Mouse (Mus musculus): ENCODE data around the gene Cmtm1. TPM values are rescaled to one million over a fixed set of nuclear protein-coding genes. Genes with fewer than 3 reads are reported as not detected.
"Not testable (repeated sequence)": the region's sequence is repeated elsewhere in the genome, so short reads cannot be mapped to it uniquely, and the experiment has no call there.

Cmtm1 gene
- polyA plus RNA-seq (2015; fragmentation: Nextera tagmentation; extraction: Ambion mirVana): not detected in 2 replicates

DNA sequence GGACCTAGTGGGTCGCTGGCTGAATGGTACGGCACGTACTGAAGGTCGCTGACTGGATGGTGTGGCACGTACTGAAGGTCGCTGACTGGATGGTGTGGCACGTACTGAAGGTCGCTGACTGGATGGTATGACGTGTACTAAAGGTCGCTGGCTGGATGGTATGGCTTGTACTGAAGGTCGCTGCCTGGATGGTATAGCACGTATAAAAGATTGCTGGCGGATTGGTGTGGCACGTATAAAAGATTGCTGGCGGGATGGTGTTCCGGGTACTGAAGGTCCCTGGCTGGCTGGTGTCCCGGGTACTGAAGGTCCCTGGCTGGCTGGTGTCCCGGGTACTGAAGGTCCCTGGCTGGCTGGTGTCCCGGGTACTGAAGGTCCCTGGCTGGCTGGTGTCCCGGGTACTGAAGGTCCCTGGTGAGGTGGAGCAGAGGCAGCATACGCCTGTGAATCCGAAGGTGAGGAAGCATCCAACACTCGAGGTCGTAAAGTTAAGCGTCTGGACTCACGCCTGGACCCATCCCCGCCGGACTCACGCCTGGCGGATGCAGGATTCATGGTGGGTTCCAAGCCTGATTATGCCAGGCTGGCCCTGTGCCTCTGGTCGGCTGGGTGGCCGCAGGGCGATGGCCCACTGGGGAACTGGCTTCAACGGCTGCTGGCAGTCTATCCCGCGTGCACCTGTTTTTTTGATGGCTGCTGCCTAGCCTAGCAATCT is at the start of gene Cmtm1, which contains the start of gene Gm45711:
Cmtm1 (minus strand) TSS at position 705 of the 715 bp plus-strand sequence.
Gm45711 (minus strand) TSS at position 641 of the 715 bp plus-strand sequence.
- H3K9me3 ChIP-seq (replicated peaks; ENCODE audit: low read length); H3K27ac ChIP-seq; H3K4me3 ChIP-seq (replicated peaks; ENCODE audit: low read depth, low read length); H3K27me3 ChIP-seq (ENCODE audit: insufficient read depth, low read length); H3K4me1 ChIP-seq (replicated peaks; ENCODE audit: insufficient read depth, low read length); ATAC-seq (replicated peaks; ENCODE audit: low FRiP score, low read depth); DNase-seq (ENCODE audit: low spot score); H3K36me3 ChIP-seq (ENCODE audit: insufficient read depth, low read length); H3K9ac ChIP-seq (ENCODE audit: low read depth, low read length); H3K4me2 ChIP-seq (ENCODE audit: low read length): not testable (repeated sequence)
- WGBS: 89% methylated on average over 33 of the region's 36 CpGs

DNA sequence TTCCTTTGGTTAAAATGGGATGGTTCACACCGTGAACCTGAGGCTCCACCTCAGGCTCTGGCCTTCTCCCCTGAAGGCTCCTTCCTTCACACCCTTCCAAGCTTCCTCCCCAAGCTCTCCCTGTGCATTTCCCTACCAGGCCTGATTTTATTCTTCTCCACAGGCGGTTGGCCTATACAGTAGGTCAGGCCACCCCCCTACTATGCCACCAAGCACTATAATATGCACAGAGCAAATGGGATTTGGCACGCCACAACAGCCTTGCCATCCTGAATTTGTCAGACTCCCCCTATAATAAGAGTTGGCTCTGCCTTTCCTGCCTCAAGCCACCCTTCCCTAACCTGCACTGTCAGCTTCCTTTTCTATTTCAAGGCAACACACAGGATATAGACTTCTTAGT is 48.7 kb upstream of the Cmtm1 start:
- no peak for TF ChIP-seq CTCF (IDR thresholded peaks at IDR 0.05; ENCODE audit: low read depth)
- Histone ChIP-seq H3K4me1 (replicated peaks; ENCODE audit: insufficient read depth, low read length) (no peaks in the 10 kb centered on the region), H3K27me3 (ENCODE audit: insufficient read depth, low read length) (no peaks in the 10 kb centered on the region), H3K36me3 (ENCODE audit: insufficient read depth, low read length) (peaks cover 19% of the 10 kb centered on the region; the same call in 1 of the 2 replicates), H3K27ac (no peak overlapping the region), H3K9me3 (replicated peaks; ENCODE audit: low read length) (no peaks in the 10 kb centered on the region), H3K9ac (ENCODE audit: low read depth, low read length) (no peak overlapping the region), H3K4me3 (replicated peaks; ENCODE audit: low read depth, low read length) (no peak overlapping the region), H3K4me2 (ENCODE audit: low read length) (no peak overlapping the region)
- no peak for DNase-seq (ENCODE audit: low spot score)
- 83% methylated on average over 3 of the region's 3 CpGs for WGBS
- ATAC-seq (replicated peaks; ENCODE audit: low FRiP score, low read depth): no peak

DNA sequence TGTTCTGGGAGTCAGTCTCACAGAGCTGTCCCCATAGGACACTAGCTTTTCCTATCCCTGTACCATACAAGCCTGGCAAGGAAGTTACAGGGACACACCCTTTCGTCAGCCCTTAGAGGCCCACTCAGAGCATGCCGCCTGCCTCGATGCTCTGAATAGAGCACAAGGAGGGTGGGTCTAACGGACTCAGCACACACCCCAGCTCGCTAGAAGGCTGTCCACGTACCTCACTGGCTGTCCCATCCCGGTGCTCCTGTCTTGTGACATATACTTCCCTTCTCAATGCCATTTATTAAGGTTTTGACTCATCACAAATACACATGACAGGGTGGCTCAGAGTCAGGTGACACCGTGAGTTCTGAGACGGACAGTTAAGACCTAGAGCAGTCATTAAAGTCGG is 44.6 kb upstream of the Cmtm1 start:
- TF ChIP-seq CTCF (IDR thresholded peaks at IDR 0.05; ENCODE audit: low read depth): no peak
- Histone ChIP-seq H3K4me2 (ENCODE audit: low read length) (no peak overlapping the region), H3K9me3 (replicated peaks; ENCODE audit: low read length) (no peaks in the 10 kb centered on the region), H3K4me1 (replicated peaks; ENCODE audit: insufficient read depth, low read length) (no peaks in the 10 kb centered on the region), H3K9ac (ENCODE audit: low read depth, low read length) (no peak overlapping the region), H3K4me3 (replicated peaks; ENCODE audit: low read depth, low read length) (no peak overlapping the region), H3K27ac (no peak overlapping the region), H3K36me3 (ENCODE audit: insufficient read depth, low read length) (peaks cover 19% of the 10 kb centered on the region; the same call in 1 of the 2 replicates), H3K27me3 (ENCODE audit: insufficient read depth, low read length) (no peaks in the 10 kb centered on the region)
- DNase-seq (ENCODE audit: low spot score) (no peak), ATAC-seq (replicated peaks; ENCODE audit: low FRiP score, low read depth) (no peak)
- 83% methylated on average over 10 of the region's 10 CpGs for WGBS

DNA sequence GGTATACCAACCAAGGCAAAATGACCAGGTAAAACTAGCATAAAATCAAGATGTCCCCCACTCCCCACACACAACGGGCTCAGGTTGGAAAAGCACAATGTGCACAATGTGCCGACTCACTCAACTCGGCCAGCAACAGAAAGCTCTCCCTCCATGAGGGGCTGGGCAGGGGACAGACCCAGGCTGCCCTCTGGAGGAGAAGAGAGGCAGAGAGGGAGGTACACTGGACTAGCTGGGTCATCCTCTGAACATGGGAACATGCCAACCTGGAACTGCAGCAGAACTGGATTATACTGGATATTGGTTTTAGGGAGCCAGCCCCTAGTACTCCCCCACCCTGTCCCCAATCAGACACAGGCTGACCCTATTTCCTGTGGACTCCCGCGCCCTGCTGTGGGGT is 43.2 kb upstream of the Cmtm1 start:
- 56% methylated on average over 5 of the region's 5 CpGs for WGBS
- H3K36me3 ChIP-seq (ENCODE audit: insufficient read depth, low read length): peaks cover 19% of the 10 kb centered on the region; the same call in 1 of the 2 replicates
- no peaks in the 10 kb centered on the region for H3K27me3 ChIP-seq (ENCODE audit: insufficient read depth, low read length)
- ATAC-seq (replicated peaks; ENCODE audit: low FRiP score, low read depth): 0 out of 2 replicates have a peak, but pooled peaks have one; percentile 36
- H3K4me2 ChIP-seq (ENCODE audit: low read length): no peak overlapping the region
- no peak overlapping the region for H3K4me3 ChIP-seq (replicated peaks; ENCODE audit: low read depth, low read length)
- no peak for DNase-seq (ENCODE audit: low spot score)
- TF ChIP-seq CTCF (IDR thresholded peaks at IDR 0.05; ENCODE audit: low read depth): peak; percentile 47; the same call in 1 of the 2 replicates
- no peaks in the 10 kb centered on the region for H3K4me1 ChIP-seq (replicated peaks; ENCODE audit: insufficient read depth, low read length)
- no peak overlapping the region for H3K27ac ChIP-seq
- H3K9me3 ChIP-seq (replicated peaks; ENCODE audit: low read length): no peaks in the 10 kb centered on the region
- no peak overlapping the region for H3K9ac ChIP-seq (ENCODE audit: low read depth, low read length)

DNA sequence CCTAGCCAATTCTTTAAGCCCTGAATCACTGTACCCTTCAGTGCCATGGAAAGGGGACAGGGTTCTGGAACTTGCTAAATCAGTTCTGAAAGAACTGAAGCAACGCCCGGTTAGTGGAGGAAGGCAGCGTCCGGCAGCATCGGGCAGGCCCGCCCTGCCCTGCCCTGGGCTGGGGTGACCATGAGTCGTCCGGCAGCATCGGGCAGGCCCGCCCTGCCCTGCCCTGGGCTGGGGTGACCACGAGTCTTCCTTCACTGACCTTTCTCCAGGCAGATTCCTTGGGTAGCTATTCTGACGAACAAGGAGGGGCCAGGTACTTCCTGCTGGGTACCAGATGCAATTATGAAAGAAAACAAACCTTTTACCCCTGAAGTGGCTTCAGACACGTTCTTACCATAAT is 40.1 kb upstream of the Cmtm1 start:
- Histone ChIP-seq H3K4me3 (replicated peaks; ENCODE audit: low read depth, low read length) (no peak overlapping the region), H3K27me3 (ENCODE audit: insufficient read depth, low read length) (no peaks in the 10 kb centered on the region), H3K27ac (no peak overlapping the region), H3K9me3 (replicated peaks; ENCODE audit: low read length) (no peaks in the 10 kb centered on the region), H3K4me2 (ENCODE audit: low read length) (no peak overlapping the region), H3K36me3 (ENCODE audit: insufficient read depth, low read length) (peaks cover 23% of the 10 kb centered on the region), H3K4me1 (replicated peaks; ENCODE audit: insufficient read depth, low read length) (no peaks in the 10 kb centered on the region), H3K9ac (ENCODE audit: low read depth, low read length) (no peak overlapping the region)
- WGBS: 68% methylated on average over 13 of the region's 13 CpGs
- TF ChIP-seq CTCF (IDR thresholded peaks at IDR 0.05; ENCODE audit: low read depth): no peak
- ATAC-seq (replicated peaks; ENCODE audit: low FRiP score, low read depth) (no peak), DNase-seq (ENCODE audit: low spot score) (no peak)

DNA sequence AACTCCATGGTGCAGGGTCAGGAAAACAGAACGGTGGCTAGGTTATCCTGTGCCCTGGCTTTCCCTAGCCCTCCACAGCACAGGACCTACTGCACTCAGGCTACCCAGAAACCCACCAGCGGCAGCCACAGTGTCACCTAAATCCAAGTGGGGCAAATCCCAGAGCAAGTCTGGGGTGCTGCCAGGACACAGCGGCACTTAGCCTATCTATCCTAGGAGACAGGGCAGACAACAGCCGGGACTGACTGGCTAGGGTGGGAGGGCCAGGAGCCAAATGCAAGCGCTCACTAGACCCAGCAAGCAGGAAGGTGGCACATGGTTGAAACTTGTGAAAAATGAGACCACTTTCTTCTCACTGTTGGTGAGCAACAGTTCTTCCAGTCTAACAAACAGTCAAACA is 39.0 kb upstream of the Cmtm1 start:
- Histone ChIP-seq H3K4me3 (replicated peaks; ENCODE audit: low read depth, low read length) (no peak overlapping the region), H3K36me3 (ENCODE audit: insufficient read depth, low read length) (peaks cover 14% of the 10 kb centered on the region), H3K9me3 (replicated peaks; ENCODE audit: low read length) (no peaks in the 10 kb centered on the region), H3K9ac (ENCODE audit: low read depth, low read length) (no peak overlapping the region), H3K4me1 (replicated peaks; ENCODE audit: insufficient read depth, low read length) (no peaks in the 10 kb centered on the region), H3K4me2 (ENCODE audit: low read length) (no peak overlapping the region), H3K27me3 (ENCODE audit: insufficient read depth, low read length) (no peaks in the 10 kb centered on the region), H3K27ac (no peak overlapping the region)
- TF ChIP-seq CTCF (IDR thresholded peaks at IDR 0.05; ENCODE audit: low read depth): no peak
- WGBS: 71% methylated on average over 5 of the region's 5 CpGs
- ATAC-seq (replicated peaks; ENCODE audit: low FRiP score, low read depth): no peak
- no peak for DNase-seq (ENCODE audit: low spot score)

Measured in kidney, postnatal 0 days (tissue).